Mouse (Mus musculus) liver, embryonic 14.5 days (tissue): ENCODE data around the gene Insrr.

Experiments used
- CTCF ChIP-seq: IDR thresholded peaks from 2 replicates; pipeline ENCODE4 v1.5.1; 2016; ENCODE audit warnings: antibody characterized with exemption, low read depth, control low read depth
- EP300 ChIP-seq: IDR thresholded peaks from 2 replicates; pipeline ENCODE4 v1.6.1; 2016; ENCODE audit warnings: antibody characterized with exemption, low read depth

DNA sequence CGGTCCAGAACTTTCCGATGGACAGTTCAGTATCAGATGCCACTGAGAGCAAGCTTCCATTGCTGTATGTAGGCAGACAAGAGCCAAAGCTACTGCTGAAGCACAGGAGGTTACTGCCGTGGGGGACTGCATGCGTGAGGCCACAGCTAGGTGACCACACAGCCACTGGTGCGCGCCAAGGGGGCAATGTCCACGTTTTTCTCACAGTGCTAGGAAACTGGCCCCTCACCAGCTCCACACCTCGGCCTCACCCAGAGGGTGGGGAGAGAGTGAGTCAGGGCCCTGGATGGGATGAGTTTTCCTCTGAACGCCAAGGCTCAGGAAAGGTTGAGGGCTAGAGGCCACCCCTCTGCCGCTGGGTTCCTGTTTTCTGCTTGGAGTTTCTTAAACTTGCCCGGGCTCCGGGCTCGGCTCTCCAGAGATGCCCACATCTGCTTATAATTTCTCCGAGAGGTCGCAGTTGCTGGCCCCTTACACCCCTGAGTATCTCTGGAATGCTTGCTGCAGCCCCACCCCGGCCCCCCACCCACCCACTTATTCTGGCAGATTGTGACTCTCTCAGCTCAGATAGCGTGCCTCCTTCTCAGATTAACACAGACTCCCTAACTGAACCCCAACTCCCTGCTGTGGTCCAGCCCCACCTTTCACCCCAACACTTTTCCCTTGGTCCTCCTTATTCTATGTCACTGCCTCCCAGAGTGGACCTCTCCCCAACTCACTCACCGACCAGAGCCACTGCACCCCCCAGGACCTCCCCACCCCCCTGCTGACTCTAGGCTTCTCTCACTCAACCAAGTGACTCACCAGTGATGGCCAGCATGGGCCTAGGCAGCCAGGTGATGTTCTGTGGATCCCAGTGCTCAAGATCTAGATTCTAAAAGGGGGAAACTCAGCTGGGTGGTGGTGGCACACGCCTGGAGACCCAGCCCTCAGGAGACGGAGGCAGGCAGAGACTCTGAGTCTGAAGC, 35.1 kb upstream of the Insrr start:
- no peak for TF ChIP-seq CTCF
- TF ChIP-seq EP300 = no peak
